Mouse (Mus musculus) liver, adult 2 months (tissue): ENCODE data around the gene Gar1.

Experiments used
- CTCF ChIP-seq: fragments of 200-500 bp; IDR thresholded peaks from 2 replicates; pipeline ENCODE4 v1.5.1; 2011; ENCODE audit warnings: low read depth, low read length, control low read depth
- POLR2A ChIP-seq: fragments of 200-500 bp; IDR thresholded peaks from 2 replicates; pipeline ENCODE4 v1.6.1; 2011; ENCODE audit warnings: low read length, control low read depth; ENCODE audit not compliant: insufficient read depth; ENCODE audit errors: extremely low read depth

DNA sequence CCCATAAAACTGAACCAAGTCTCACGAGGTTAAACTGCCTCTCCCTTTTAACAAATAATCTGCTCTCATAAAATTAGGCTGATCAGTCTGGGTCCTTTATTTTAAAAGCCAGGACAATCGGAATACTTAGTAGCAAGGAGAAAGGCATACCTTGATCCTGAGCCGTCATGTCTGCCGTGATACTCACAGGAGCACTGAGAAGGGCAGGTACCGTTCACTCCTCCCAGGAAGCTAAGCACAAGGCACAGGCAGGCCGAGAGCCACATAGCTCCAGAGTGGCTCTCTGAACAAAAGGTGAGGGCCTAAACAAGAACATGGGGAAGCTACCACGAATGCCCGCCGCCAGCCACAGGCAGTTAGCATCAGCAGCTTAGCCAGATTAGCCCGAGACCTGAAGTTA, 27.4 kb downstream of the Gar1 start, which contains the start of gene Lrit3:
- TF ChIP-seq CTCF (no peak), POLR2A (no peak)
